Mouse (Mus musculus): Measurements from ENCODE around the gene Kazn. TPM values are rescaled to one million over a fixed set of nuclear protein-coding genes. Genes with fewer than 3 reads are reported as not detected.

Kazn gene
- total RNA-seq (2017), result not detected in 3 replicates

GRCm38 (mm10) chr4:142239240-142240126, at the start of gene Kazn:
Gene Kazn, minus strand, starts transcription at chr4:142239401.
- ATAC-seq (replicated peaks; ENCODE audit: insufficient number of reproducible peaks, low FRiP score, low TSS enrichment, poor library complexity, severe bottlenecking), result no peak

DNA sequence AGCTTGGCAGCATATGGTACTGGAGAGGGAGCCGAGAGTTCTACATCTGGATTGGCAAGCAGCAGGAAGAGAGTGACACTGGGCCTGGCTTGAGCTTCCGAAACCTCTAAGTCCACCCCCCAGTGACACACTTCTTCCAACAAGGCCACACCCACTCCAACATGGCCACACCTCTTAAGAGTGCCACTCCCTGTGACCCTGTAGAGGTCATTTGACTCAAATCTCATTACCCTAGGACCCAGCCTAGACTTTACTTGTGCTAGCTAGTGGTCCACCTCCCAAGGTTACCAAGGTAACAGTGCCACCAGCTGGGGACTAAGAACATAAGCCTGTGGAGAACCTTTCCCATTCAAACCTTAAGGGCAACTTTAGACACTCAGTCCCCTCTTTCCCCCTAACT, 46.3 kb upstream of the Kazn start:
- no peak for ATAC-seq (replicated peaks; ENCODE audit: insufficient number of reproducible peaks, low FRiP score, low TSS enrichment, poor library complexity, severe bottlenecking)

GRCm38 (mm10) chr4:142283867-142284266, 44.7 kb upstream of the Kazn start:
- ATAC-seq (replicated peaks; ENCODE audit: insufficient number of reproducible peaks, low FRiP score, low TSS enrichment, poor library complexity, severe bottlenecking), result no peak

DNA sequence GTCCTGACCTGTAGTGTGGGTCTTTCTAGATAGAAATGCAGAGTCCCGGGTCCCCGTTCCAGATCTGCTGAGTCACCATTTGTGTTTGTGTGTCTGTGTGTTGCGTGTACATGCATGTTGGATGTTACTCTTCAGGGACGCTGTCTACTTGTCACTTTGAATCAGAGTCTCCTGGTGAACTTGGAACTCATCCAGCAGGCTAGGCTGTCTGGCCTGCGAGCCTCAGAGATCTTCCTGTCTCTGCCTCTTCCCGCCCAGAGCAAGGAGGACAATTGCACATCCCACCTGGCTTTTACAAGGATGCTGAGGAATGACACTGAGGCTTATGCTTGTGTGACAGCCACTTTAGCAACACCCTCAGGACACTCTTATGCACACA, 39.0 kb upstream of the Kazn start:
- ATAC-seq (replicated peaks; ENCODE audit: insufficient number of reproducible peaks, low FRiP score, low TSS enrichment, poor library complexity, severe bottlenecking), result no peak

GRCm38 (mm10) chr4:142277481-142278196, 38.4 kb upstream of the Kazn start:
- no peak for ATAC-seq (replicated peaks; ENCODE audit: insufficient number of reproducible peaks, low FRiP score, low TSS enrichment, poor library complexity, severe bottlenecking)

GRCm38 (mm10) chr4:142275242-142275641, 36.0 kb upstream of the Kazn start:
- ATAC-seq (replicated peaks; ENCODE audit: insufficient number of reproducible peaks, low FRiP score, low TSS enrichment, poor library complexity, severe bottlenecking), result no peak

- ATAC-seq (replicated peaks; ENCODE audit: insufficient number of reproducible peaks, low FRiP score, low TSS enrichment, poor library complexity, severe bottlenecking), result no peak
Measured at GRCm38 (mm10) chr4:142274441-142275234, 35.4 kb upstream of the Kazn start.

DNA sequence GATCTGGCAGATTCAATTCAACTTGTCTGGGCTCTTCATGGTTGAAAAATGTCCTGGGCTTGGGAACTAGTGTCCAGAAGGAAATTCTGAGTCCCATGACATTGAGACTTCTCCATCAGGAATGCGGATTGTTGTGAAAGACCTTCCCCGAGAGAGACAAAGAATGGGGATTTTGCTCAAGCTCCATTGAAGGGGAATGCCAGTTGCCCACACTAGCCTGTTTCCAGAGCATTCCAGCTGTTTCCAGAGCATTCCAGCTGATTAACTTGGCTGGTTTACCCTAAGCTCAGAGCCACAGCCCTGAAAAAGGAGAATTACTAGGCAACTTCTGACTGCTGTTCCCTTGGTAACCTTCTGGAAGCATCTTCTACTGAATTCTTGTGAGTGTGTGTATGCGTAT, 32.3 kb upstream of the Kazn start:
- ATAC-seq (replicated peaks; ENCODE audit: insufficient number of reproducible peaks, low FRiP score, low TSS enrichment, poor library complexity, severe bottlenecking), result no peak

GRCm38 (mm10) chr4:142267832-142268231, 28.6 kb upstream of the Kazn start:
- ATAC-seq (replicated peaks; ENCODE audit: insufficient number of reproducible peaks, low FRiP score, low TSS enrichment, poor library complexity, severe bottlenecking), result no peak

DNA sequence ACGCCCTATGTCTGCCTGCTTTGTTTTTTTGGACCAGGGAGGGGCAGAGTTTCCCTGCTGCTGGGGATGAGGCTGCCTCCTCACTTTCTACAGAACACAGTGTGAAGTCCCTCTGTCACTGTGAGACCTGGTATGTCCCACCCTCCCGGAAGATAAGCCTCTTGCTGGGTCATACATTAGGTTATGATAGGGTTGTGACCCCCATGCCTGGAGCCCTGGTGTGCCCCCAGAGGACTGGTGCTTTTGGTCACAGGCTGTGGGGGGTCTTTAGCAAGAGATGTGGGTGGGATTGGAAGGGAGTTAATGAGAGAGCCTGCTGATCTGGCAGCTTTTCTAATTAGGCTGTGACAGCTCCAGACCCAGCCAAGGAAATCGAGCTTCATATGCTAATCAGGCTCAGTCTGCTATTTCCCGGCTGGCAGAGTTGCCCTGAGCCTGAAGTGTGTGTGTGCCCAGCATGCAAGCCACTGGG, 28.2 kb upstream of the Kazn start:
- no peak for ATAC-seq (replicated peaks; ENCODE audit: insufficient number of reproducible peaks, low FRiP score, low TSS enrichment, poor library complexity, severe bottlenecking)

GRCm38 (mm10) chr4:142264335-142264734, 25.1 kb upstream of the Kazn start:
- ATAC-seq (replicated peaks; ENCODE audit: insufficient number of reproducible peaks, low FRiP score, low TSS enrichment, poor library complexity, severe bottlenecking), result no peak

DNA sequence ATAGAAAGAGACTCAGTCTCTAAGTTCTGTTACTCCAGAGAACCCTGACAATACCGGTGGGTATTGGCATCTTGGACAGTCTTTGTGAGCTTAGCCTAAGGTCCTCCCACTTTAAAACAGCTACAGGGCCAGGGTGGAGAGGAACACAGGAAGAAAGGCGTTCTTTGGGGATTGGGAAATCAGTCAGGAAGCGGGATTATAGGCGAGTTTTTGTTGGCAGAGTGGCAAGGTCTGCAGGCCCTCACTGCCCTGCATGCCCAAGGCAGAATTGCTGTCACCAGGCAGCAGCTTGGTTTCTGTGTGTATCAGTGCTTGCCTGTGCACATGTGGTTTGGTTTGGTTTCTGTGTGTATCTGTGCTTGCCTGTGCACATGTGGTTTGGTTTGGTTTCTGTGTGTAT, 22.5 kb upstream of the Kazn start:
- no peak for ATAC-seq (replicated peaks; ENCODE audit: insufficient number of reproducible peaks, low FRiP score, low TSS enrichment, poor library complexity, severe bottlenecking)

DNA sequence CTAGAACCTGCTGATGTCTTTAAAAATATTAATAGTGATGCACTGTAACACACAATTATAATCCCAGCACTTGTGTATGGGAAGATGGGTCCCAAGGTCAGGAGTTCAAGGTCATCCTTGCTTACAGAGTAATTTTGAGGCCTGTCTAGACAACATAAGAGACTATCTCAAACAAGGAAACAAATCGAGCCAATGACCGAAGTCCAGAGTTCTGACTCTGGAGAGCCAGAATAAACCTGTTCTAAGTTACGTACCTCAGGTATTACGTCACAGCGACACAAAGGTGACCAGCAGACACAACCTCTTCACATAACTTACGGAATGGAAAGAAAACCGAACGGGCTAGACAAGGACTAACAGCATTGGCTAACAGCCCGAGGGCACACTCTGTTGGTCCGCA, 19.5 kb upstream of the Kazn start:
- no peak for ATAC-seq (replicated peaks; ENCODE audit: insufficient number of reproducible peaks, low FRiP score, low TSS enrichment, poor library complexity, severe bottlenecking)

DNA sequence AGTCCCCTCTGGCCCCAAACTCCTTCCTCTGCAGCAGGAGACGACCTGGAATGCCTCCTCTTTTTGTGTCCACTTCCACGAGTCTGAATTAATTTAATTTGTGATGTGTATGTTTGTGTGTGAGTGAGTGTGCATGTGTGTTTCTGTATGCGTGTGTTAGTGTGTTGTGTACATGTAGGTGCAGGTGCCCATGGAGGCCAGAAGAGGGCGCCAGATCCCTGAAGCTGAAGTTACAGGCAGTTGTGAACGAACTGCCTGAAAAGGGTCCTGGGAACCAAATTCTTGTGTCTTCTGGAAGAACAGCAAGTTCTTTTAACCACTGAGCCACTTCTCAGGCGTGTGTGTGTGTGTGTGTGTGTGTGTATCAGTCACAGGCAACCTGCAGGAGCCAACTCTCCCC, 14.9 kb upstream of the Kazn start:
- ATAC-seq (replicated peaks; ENCODE audit: insufficient number of reproducible peaks, low FRiP score, low TSS enrichment, poor library complexity, severe bottlenecking), result no peak

DNA sequence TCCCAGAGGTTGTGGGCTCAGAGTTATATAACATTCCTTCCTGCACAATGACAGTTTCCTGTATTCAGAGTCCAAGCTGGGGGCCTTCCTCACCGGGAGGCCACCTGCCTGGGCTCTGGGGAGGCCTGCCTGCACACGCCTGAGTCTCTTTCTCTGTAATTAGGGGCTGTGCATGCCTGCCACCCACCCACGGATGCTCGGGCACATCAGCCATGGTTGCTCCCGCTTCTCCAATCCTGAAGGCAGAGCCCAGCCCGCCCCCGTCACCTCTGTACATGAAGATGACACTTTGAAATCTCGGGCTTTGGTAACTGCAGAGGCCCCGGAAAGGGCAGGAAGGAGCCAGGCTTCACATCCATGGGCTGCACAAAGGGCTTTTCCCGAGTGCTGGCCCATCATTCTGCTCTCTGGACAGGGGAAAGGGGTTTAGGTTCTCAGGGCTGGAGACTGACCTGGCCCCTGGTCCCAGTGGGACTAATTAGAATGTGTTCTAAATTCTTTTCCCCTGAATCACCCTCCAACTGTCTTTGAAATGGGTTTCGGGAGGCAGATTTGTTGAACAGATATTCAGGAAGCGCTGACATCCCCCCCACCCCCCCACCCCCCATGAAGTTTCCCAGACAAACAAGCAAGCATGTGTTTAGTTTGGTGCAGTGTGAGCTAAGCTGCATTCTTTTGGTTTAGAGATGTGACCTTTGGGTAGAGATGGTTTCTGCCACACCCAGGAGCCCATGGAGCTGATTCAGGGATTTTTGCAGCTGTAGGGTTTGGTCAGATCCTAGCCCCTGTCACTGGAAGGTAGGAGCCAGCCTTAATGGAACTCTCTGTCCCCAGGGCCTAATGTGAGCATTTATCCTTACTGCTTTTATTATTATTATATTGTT, 12.5 kb upstream of the Kazn start:
- no peak for ATAC-seq (replicated peaks; ENCODE audit: insufficient number of reproducible peaks, low FRiP score, low TSS enrichment, poor library complexity, severe bottlenecking)

GRCm38 (mm10) chr4:142250054-142250453, 10.9 kb upstream of the Kazn start:
- no peak for ATAC-seq (replicated peaks; ENCODE audit: insufficient number of reproducible peaks, low FRiP score, low TSS enrichment, poor library complexity, severe bottlenecking)

GRCm38 (mm10) chr4:142249401-142249800, 10.2 kb upstream of the Kazn start:
- ATAC-seq (replicated peaks; ENCODE audit: insufficient number of reproducible peaks, low FRiP score, low TSS enrichment, poor library complexity, severe bottlenecking), result no peak; the same call in 1 of the 2 replicates

DNA sequence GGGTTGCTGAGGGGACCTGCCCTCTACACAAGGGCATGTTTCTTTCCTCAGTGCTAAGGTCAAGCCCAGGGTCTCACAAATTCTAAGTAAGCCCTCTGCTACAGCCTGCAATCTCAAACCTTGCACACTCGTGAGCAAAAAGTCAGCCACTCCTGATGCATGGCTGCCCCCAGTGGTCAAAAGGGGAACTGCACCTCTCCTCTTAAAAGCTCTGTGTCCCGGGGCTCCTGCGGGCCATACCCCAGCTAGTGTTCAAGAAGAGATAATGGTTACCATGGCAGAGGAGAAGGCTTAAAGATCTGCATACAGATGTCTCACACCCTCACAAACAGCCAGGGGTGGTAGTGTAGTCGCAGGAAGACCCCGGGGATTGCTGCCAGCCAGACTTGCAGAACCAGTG, 9.2 kb upstream of the Kazn start:
- peak; percentile 70; the same call in 1 of the 2 replicates for ATAC-seq (replicated peaks; ENCODE audit: insufficient number of reproducible peaks, low FRiP score, low TSS enrichment, poor library complexity, severe bottlenecking)

Data from monocyte, adult 5-6 weeks (primary cell).